Mouse (Mus musculus) ES-Bruce4 (cell line): Measurements from ENCODE around the gene Plekhg6.

Source experiments
- CTCF ChIP-seq: IDR thresholded peaks from one replicate; pipeline ENCODE4 v1.8.1; 2011; ENCODE audit warnings: low read depth, low read length
- EP300 ChIP-seq: IDR thresholded peaks from 2 replicates; pipeline ENCODE4 v1.6.1; 2011; ENCODE audit warnings: low read depth, low read length; ENCODE audit not compliant: insufficient read depth

DNA sequence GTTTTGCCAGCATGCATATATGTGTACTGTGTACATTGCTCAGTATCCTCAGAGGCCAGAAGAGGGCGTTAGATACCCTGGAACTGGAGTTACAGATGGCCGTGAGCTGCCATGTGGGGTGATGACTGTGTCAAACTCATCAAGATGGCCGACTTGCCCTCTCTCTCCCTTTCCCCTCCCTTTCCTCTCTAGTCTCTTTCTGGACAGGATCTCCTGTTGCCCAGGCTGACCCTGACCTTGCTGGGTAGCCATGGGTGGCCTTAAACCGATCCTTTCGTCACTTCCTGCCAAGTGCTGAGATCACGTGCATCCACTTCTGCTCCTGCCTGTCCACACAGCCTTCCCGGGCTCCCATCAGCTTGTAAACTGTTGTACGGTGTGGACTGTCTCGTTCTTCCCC lies 20.6 kb downstream of the Plekhg6 start:
- TF ChIP-seq CTCF (peak; percentile 63), EP300 (no peak)
